Mouse (Mus musculus) embryo, embryonic 11 days (tissue): ENCODE data around the gene Mtfmt.
A peak's percentile ranks its signal among the peaks of the same experiment; 100 is the strongest.

ENCODE experiments used
- DNase-seq: peaks from one replicate; pipeline ENCODE4 v3.0.0-alpha.2; 2015

Gene Mtfmt

GRCm38 (mm10) chr9:65428003-65428402, 7.6 kb upstream of the Mtfmt start:
- no peak for DNase-seq

- DNase-seq: no peak
These were observed 5.2 kb upstream of the Mtfmt start for GRCm38 (mm10) chr9:65430401-65430800.

DNA sequence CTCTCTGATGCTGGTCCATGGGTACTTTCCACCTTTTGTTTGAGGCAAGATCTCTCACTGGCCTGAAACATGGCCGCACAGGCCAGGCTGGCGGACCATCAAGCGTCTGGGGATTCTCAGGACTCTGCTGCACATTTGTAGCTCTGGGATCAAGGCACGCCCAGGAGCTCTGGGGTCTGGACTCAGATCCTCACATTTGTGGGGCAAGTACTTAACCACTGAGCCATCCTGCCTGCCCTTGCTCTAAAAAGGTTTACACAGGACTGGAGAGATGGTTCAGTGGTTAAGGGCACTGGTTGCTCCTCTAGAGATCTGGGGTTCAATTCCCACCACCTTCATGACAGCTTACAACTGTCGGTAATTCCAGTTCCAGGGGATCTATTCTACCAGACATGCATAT, 4.7 kb upstream of the Mtfmt start:
- no peak for DNase-seq

DNA sequence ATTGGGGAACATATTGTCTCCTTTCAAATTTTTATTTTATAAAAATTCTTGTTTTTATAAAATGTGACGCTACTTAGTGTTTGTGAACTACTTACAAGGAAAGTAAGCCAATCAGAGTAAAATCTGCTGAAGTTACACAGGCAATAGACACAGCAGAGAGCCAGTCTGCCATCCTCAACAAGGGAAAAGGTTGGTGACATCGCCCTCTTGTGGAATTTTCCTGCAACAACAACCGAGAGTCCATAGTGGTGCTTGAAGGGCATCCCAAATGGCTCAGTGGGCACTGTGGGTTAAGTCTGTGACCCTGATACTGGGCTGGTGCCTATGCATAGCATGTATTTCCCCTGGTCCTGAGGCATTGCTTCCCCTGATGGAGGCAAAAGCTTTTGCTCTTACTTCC, 3.3 kb upstream of the Mtfmt start:
- DNase-seq: peak; percentile 81

GRCm38 (mm10) chr9:65434140-65434539, 1.4 kb upstream of the Mtfmt start:
- DNase-seq: peak; percentile 47

- DNase-seq: no peak
These were observed 371 bp upstream of the Mtfmt start for GRCm38 (mm10) chr9:65435211-65435610.

DNA sequence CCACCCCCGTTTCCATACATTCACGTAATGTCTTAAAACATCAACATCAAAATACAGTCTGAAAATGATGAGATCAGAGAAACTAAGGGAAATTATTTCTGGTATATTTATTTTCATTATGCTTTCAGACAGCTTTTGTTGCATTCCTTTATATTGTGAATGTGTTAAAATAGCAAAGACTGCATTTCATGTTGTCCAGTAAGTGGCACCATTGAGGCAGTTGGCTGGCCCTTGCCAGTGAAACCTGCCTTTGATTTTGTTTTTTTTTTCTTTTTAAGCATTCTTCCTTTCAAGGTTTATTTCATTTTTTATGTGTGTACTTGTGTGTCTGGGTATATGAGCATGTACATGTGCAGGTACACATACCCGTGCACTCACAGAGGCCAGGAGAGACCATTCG, 9.1 kb downstream of the Mtfmt start:
- DNase-seq: no peak

- no peak for DNase-seq
These were observed 12.4 kb downstream of the Mtfmt start for GRCm38 (mm10) chr9:65447951-65448350.

DNA sequence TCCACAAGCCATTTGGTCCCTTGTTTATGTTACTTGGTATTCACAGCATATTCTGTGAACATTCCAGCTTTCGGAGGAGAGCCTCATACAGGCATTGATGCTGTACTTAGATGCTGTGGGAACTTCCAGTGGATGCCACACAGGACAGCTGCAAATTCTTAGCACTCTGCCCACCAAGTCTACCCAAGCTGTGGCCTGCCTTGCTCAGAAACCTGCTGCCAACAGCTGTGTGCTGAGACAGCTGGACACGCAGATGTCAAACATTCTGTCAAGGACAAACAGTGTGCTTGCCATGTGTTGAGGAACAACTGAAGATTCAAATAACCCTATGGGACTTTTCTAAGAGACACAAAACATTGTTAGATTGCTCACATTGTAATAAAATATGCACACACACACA, 23.4 kb downstream of the Mtfmt start:
- no peak for DNase-seq

DNA sequence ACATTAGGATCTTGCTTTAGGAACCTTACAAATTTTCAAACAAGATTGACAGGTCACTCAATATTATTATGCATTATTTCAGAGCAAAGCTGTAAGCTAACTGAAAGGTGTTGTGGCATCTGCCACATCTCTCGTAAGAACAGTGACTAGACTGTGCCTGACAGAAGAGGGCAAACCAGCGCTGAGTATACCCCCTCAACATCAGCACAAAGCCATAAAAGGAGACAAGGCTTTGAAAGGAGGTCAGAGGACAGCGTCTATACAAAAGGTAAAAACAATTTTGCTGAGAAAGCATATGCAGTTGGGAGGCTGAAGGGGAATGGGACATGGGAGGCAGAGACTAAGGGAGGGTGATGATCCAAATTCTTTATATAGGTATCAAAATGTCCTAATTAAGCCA, 24.6 kb downstream of the Mtfmt start:
- DNase-seq: no peak

GRCm38 (mm10) chr9:65460732-65461442, 25.3 kb downstream of the Mtfmt start, which contains the start of gene Spg21:
Spg21 (plus strand) TSS chr9:65460947.
- DNase-seq: peak; percentile 97

DNA sequence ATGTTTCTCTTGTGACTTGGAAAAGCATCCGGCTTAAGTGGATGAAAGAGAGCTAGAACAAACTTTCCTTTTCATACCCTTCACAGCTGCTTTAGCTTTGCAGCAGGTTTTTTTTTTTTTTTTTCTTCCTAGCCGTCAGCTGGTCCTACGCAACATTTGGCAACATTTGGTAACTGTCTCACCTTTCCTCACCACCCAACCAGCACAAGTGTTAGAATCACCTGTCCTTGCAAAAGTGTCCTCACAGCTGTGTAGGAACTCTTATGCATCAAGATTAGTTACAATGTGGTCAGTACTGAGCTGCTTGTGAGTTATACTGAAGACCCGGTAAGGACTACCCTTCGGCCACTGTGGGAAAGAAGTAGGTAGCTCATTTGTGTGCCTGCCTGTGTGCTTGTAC, 27.0 kb downstream of the Mtfmt start:
- DNase-seq: no peak

GRCm38 (mm10) chr9:65464161-65464560, 28.6 kb downstream of the Mtfmt start:
- DNase-seq: no peak

DNA sequence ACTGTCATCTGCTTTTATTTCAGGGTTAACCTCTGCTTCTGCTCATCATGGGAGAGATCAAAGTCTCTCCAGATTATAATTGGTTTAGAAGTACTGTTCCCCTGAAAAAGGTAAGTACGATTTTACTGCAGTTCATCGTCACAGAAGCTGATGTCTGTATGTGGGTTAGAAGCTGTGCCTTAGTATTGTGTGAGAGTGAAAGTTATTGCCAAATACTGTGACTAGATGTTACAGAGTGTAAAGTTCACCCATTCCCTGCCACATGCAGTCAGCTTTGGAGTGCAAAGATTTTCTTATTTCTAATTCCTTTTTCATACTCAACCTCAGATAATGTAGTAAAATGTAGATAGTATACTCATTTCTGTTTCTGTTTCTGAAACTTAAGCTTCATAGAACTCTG, 29.7 kb downstream of the Mtfmt start:
- DNase-seq: no peak

- DNase-seq: peak; percentile 18
These were observed 32.1 kb downstream of the Mtfmt start for GRCm38 (mm10) chr9:65467686-65468085.

DNA sequence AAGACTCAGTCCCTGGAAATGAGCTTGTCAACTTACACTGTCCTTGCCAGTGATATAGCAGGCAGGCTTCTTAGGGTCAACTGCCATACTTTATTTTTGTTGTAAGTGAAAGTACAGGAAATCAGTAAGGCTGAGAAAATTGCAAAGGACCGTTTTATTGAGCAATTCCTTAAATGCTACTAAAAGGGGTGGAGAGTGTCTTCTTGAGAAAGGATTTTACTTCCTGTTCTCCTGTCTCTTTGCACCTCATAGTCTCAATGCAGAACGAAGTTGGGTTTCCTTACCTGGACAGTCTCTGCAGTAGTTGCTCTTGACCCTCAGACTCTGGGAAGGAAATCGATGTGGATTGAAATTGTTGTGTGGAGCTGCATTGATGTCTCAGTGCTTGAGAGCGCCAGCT, 37.2 kb downstream of the Mtfmt start:
- no peak for DNase-seq

GRCm38 (mm10) chr9:65479158-65479557, 43.6 kb downstream of the Mtfmt start:
- no peak for DNase-seq

DNA sequence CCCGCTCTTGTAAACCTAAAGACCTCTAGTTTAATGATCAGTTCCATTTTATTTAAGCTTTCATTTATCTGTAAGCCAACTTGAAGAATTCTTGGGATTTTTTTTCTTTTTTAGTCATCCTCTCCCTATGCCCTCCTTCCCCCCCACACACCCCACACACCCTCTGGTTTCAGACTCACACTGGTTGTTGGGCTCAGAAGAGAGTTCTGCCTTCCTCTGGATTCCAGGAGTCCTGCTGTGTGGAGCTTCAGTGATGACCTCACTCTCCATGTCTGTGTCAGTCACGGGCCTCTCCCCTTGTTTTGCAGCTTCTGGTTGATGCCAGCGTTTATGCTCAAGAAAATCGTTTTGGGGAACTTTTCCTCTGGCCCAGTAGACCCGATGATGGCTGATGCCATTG, 44.5 kb downstream of the Mtfmt start:
- DNase-seq: no peak

DNA sequence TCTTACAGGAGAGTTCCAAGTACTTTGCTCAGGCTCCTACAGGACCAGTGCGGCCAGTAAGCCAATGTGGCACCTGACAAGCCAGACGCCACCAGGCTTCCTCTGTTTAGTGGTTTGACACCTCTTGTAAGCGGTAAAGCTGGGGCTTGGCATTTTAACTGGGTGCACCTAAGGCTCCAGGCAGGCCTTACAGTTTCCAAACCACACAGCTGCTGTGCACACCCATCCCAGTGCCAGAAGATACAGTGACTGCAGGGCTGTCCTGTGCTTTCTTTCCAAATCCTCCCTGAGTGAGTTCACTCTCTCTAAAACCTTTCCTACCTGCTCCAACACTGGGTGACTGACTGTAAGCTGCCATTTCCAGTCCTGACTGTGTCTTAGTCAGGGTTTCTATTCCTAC, 55.9 kb downstream of the Mtfmt start:
- DNase-seq: no peak

DNA sequence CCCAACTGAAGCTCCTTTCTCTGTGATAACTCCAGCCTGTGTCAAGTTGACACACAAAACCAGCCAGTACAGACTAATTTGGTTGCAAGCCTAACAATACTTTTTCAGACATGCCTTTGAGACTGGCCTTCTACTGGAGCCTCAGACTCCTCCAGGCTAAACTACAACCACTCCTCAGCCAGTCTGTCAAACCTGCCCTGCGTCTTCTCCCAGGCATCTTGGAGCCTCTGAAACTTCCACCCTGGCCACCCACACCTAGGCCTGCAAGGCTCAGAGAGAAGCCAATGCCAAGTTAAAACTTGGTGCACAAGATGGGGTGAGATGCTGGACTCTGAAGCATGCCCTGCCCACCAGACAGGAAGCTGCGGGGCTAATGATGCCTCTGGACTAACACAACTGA, 56.8 kb downstream of the Mtfmt start:
- no peak for DNase-seq

DNA sequence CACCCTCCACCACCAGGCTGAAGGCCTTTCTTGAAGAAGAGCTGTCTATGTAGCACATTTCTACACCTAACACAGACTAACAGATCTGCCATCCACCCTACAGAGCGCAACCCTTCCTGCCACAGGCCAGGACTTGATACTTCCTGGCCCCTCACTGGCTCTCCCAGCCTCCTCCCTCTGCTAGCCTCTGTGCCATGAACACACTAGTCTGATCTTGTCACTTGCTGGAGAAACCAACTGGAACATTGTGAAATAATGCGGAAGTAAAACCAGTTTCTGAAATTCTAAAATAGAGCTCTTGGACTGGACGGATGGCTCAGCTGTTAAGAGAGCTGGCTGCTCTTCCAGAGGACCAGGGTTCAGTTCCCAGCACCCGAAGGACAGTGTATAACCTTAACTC, 57.3 kb downstream of the Mtfmt start:
- no peak for DNase-seq

DNA sequence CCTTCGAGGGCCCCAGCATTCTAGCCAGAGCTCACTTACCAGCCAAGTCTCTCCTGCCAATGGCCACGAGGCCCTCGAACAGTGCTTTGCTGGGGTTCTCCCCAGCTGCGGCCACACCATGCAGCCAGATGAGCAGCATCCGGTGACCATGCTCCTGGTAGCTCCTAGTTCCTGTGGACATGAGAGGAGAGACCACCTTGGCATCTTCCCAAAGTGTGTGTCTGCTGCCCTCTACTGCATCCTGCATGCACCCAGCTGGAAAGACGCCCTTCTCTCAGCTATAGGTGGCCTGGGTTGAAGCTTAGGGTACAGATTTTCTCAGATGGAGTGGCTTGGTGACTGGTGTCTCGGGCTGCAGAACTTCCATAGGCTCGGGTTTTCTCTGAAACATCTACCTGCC, 66.6 kb downstream of the Mtfmt start:
- DNase-seq: peak; percentile 63
